Mouse (Mus musculus) liver, embryonic 14.5 days (tissue): ENCODE results near the gene Gm16253.

Experiments
- CTCF ChIP-seq: IDR thresholded peaks from 2 replicates; pipeline ENCODE4 v1.5.1; 2016; ENCODE audit warnings: antibody characterized with exemption, low read depth, control low read depth
- EP300 ChIP-seq: IDR thresholded peaks from 2 replicates; pipeline ENCODE4 v1.6.1; 2016; ENCODE audit warnings: antibody characterized with exemption, low read depth

GRCm38 (mm10) chr3:96575272-96575984 is 1.4 kb upstream of the Gm16253 start:
- TF ChIP-seq CTCF: no peak
- TF ChIP-seq EP300: no peak
